Mouse (Mus musculus): ENCODE results near the gene Ehd4. TPM values are rescaled to one million over a fixed set of nuclear protein-coding genes. Genes with fewer than 3 reads are reported as not detected.

The Ehd4 gene
- total RNA-seq (2021): 10 to 100 TPM; 38.0 to 39.6 TPM
- long read RNA-seq, experiment 1, transcript Ehd4-201 (6 exons, 3,730 nt): major isoform, 60 of 89 reads
- long read RNA-seq, experiment 1, partial matches to known transcripts: 3 of 89 reads
- long read RNA-seq, experiment 1, other reads (novel, unspliced or antisense): 26 of 89 reads
- long read RNA-seq, experiment 2, transcript Ehd4-201 (6 exons, 3,730 nt): major isoform, 41 of 51 reads
- long read RNA-seq, experiment 2, partial matches to known transcripts: 3 of 51 reads
- long read RNA-seq, experiment 2, other reads (novel, unspliced or antisense): 7 of 51 reads

- peak; percentile 99 for DNase-seq
Observed at GRCm38 (mm10) chr2:120154361-120154894, at the start of gene Ehd4. TSS of gene Ehd4 (minus strand) at chr2:120154606.

GRCm38 (mm10) chr2:120203742-120204141 is 49.3 kb upstream of the Ehd4 start:
- no peak for DNase-seq

- DNase-seq: no peak
Observed at GRCm38 (mm10) chr2:120200077-120200476, 45.7 kb upstream of the Ehd4 start.

GRCm38 (mm10) chr2:120188174-120188573 is 33.8 kb upstream of the Ehd4 start:
- DNase-seq: no peak

GRCm38 (mm10) chr2:120187583-120187982 is 33.2 kb upstream of the Ehd4 start:
- no peak for DNase-seq

- peak; percentile 26 for DNase-seq
Observed at GRCm38 (mm10) chr2:120185527-120186276, 31.3 kb upstream of the Ehd4 start.

- DNase-seq: no peak
Observed at GRCm38 (mm10) chr2:120178936-120179335, 24.5 kb upstream of the Ehd4 start.

GRCm38 (mm10) chr2:120173718-120174117 is 19.3 kb upstream of the Ehd4 start:
- peak; percentile 78 for DNase-seq

GRCm38 (mm10) chr2:120171362-120171761 is 17.0 kb upstream of the Ehd4 start:
- no peak for DNase-seq

GRCm38 (mm10) chr2:120170726-120171125 is 16.3 kb upstream of the Ehd4 start:
- DNase-seq: peak; percentile 59

- DNase-seq: no peak
Observed at GRCm38 (mm10) chr2:120169382-120169781, 15.0 kb upstream of the Ehd4 start.

- no peak for DNase-seq
Observed at GRCm38 (mm10) chr2:120167763-120168162, 13.4 kb upstream of the Ehd4 start.

- DNase-seq: no peak
Observed at GRCm38 (mm10) chr2:120165474-120165873, 11.1 kb upstream of the Ehd4 start.

GRCm38 (mm10) chr2:120159434-120159833 is 5.0 kb upstream of the Ehd4 start:
- DNase-seq: no peak

GRCm38 (mm10) chr2:120158846-120159245 is 4.4 kb upstream of the Ehd4 start:
- DNase-seq: no peak

GRCm38 (mm10) chr2:120158016-120158415 is 3.6 kb upstream of the Ehd4 start:
- no peak for DNase-seq

GRCm38 (mm10) chr2:120157606-120158005 is 3.2 kb upstream of the Ehd4 start:
- DNase-seq: no peak

- DNase-seq: no peak
Observed at GRCm38 (mm10) chr2:120153586-120154360, 633 bp downstream of the Ehd4 start.

- DNase-seq: no peak
Observed at GRCm38 (mm10) chr2:120150571-120150970, 3.8 kb downstream of the Ehd4 start.

GRCm38 (mm10) chr2:120149634-120150033 is 4.8 kb downstream of the Ehd4 start:
- no peak for DNase-seq

GRCm38 (mm10) chr2:120147999-120148398 is 6.4 kb downstream of the Ehd4 start:
- no peak for DNase-seq

GRCm38 (mm10) chr2:120147364-120147763 is 7.0 kb downstream of the Ehd4 start:
- DNase-seq: no peak

- DNase-seq: no peak
Observed at GRCm38 (mm10) chr2:120146543-120146942, 7.9 kb downstream of the Ehd4 start.

All from adrenal gland, postnatal 10 days (tissue).